Mouse (Mus musculus): ENCODE results near the gene Msmo1.

Gene Msmo1

DNA sequence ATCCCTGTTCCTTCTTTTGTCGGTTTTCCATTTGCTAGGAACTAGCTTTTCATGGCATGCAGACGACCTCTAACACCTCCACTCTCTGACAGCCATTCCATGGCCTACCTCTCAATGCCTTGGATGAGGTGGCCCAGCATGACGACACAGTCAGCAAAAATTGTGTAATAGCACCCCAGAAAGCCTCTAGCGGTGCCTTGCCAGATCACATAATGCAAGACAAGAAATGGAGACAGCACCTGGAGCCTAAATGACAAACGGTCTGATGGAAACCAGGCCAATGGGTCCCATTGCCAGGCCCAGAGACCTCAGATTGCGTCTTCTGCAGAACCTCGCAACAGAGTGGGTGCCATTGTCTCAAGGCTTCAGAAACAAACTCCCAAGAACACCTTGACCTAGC lies 21.1 kb downstream of the Msmo1 start:
- DNase-seq (ENCODE audit: low spot score): no peak

DNA sequence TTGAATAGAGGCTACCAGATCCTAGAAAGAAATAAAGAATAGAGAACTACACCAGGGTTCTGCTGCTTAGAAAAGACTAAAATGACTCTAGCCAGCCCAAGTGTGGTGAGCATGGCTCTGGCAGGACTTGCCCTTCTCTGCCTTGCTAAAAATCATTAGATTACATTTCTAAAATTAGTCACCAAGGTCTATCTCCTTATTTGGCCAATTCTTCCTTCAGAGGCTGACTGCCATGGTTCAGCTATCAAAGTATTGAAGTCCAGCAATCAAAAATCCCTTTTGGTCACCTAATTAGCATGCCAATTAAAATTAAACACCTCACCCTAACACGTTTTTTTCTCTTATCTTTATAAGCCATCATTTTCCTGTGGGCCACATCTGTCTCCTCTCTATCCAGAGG lies 22.0 kb downstream of the Msmo1 start:
- no peak for DNase-seq (ENCODE audit: low spot score)

GRCm38 (mm10) chr8:64707481-64707880 lies 26.1 kb downstream of the Msmo1 start:
- DNase-seq (ENCODE audit: low spot score): no peak

- DNase-seq (ENCODE audit: low spot score): no peak
Observed at GRCm38 (mm10) chr8:64703191-64703590, 30.4 kb downstream of the Msmo1 start.

GRCm38 (mm10) chr8:64692651-64693201 lies 40.9 kb downstream of the Msmo1 start, which contains the start of gene Cpe:
Cpe (minus strand) TSS chr8:64693054.
- peak; percentile 90 for DNase-seq (ENCODE audit: low spot score)

DNA sequence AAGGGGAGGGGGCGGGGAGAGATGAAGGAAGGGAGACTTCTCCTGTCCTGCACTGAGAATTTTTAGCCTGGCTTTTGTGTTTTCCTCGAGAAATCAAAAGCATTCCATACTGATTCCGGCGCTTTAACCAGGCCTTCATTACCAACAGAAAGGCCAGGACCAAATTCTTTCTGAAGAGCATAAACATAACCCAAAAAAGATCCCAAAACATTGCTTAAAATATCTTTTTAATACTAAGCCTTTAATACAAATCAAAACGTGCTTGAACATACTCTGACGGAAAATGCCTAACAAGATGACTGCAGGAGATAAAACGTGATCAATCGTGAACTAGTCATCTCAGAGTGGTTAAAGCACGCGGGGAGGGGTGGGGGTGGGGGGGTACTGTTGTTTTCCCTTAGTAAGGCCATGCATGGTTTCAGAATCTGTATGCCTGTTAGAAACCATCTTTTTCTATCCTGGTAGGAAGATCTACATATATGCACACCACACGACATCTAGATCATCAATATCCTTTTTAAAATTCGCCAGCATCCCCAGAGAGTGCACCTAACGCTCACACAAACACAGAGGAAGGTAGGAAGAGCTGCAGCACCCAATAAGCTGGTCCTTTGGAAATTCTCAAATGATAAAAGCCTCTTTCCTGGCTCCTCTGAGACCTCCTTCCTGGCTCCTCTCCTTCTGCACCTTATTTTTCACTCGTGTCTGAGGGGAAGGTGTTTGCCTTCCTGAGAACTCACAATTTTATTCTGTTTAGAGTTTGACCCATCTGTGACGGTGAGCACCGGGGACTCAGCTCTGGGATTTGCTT lies 41.8 kb downstream of the Msmo1 start:
- peak; percentile 34 for DNase-seq (ENCODE audit: low spot score)

DNA sequence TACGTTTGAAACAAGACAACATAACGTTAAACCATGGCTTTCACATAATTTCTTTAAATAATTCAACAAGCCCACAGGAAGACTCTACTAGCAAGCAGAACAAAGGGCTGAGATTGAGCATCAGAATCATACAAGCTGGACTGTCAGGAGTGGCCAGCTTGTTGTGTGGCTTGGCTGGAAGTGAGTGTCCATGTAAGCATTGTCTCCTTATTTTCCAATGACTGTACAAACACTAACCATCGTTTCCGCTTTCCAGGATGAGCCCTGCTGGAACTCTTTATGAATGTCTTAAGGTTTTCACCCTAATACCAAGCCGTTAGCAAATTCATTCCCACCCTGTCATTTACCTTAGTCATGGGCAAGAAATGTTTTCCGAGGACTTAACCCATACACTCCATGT lies 42.7 kb downstream of the Msmo1 start:
- DNase-seq (ENCODE audit: low spot score): peak; percentile 16

DNA sequence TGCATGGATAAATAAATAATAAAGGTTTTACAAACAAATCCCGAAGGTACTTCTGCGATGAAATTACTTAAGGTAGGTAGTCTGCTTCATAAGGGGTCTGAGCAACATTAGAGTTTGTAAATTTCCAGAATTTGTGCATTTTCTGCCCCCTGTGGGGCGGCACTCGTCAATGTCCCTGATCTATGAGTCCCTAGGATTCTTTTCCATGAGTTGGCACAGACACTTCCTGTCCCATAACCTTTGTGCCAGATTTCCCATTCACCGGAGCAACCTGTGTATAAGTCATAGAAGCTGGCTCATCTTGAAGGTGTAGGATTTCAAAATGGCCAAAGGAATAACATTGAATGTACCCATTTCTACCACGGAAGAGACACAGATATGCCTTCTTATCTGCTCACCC lies 43.3 kb downstream of the Msmo1 start:
- no peak for DNase-seq (ENCODE audit: low spot score)

GRCm38 (mm10) chr8:64688741-64689140 lies 44.9 kb downstream of the Msmo1 start:
- no peak for DNase-seq (ENCODE audit: low spot score)

GRCm38 (mm10) chr8:64688161-64688560 lies 45.4 kb downstream of the Msmo1 start:
- DNase-seq (ENCODE audit: low spot score): no peak

DNA sequence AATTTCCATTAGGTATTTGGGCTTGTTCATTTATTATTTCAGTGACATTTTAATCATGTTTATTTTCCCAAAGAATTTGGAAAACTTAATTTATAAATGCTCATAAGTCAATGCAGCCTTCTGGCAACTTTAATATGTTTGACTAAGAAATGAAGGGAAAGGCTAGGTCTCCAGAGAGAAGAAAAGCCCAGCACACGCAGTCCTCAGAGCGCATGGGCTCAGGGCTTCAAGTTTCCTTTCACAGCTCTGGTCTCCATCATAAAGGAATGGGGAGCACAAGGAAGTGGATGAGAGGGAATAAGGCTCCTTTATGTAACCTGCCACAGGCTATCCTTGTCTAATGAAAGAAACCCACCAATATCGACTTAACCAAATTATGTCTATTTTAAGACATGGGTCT lies 51.1 kb downstream of the Msmo1 start:
- no peak for DNase-seq (ENCODE audit: low spot score)

GRCm38 (mm10) chr8:64676381-64676780 lies 57.2 kb downstream of the Msmo1 start:
- no peak for DNase-seq (ENCODE audit: low spot score)

DNA sequence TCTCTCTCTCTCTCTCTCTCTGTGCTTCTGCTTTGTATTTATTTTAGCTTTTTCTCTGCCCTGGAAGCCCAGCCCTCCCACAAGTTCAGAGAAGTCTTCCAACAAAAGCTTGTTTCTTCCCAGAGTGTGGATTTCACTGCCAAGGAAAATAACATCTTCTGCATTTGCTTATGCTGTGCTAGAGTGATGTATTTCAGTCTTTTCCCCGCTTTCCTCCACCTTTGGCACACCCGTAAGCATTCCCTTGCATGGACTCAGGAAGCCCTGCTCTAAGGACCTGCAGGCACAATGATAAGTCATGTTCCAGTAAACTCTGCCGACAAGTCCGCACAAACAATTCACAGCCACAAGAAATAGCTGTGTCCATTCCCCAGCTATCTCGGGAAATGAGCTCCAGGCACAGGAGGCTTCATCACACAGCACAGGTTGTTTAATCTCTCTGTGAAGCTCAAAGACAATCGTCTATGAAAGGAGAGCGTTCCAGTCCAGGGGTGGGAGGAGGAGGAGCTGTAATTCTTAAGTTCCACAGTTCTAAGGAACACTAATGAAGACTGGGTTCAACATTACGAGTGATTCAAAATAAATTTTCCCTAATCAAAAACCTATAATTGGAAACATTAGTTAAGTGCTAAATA lies 58.5 kb downstream of the Msmo1 start:
- DNase-seq (ENCODE audit: low spot score): no peak

GRCm38 (mm10) chr8:64672920-64673319 lies 60.7 kb downstream of the Msmo1 start:
- DNase-seq (ENCODE audit: low spot score): no peak

DNA sequence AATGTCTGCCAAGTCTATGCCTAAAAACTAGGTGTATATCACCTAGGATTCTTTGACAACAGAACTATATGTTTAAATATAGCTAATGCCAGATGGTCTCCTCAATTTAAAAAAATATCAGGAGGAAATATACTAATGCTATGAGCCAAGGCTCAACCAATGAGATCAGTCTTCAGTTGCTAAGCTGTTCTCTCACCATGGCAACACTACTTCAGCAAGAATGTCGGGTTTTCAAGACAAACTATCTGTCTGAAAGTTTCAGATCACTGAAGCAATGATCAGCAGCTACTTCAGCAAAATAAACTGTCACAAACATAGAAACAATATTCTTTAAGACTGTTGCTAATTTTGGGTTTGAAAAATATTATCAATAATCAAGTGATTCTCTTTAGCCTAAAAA lies 61.7 kb downstream of the Msmo1 start:
- no peak for DNase-seq (ENCODE audit: low spot score)
